Mouse (Mus musculus) midbrain, embryonic 12.5 days (tissue): ENCODE measurements at regions not wholly inside any gene's neighbourhood (a gene's known extent, or its start where the extent isn't known, plus 50 kb on each side); places are given as distances from the start of the nearest gene placed in this dataset.

Experiments used
- ATAC-seq: fragments of 200-750 bp; cut with Nextera tagmentation; 2 replicates; pipeline ENCODE4 v1.8.0; 2017; ENCODE audit warnings: low read depth, moderate TSS enrichment, moderate library complexity; ENCODE audit not compliant: low FRiP score
- H3K27ac ChIP-seq: fragments of 300-500 bp; sonication (generic); replicated peaks from 2 replicates; pipeline ENCODE4 v1.5.1; 2016; ENCODE audit warnings: mild to moderate bottlenecking
- H3K27me3 ChIP-seq: fragments of 300-500 bp; sonication (generic); 2 replicates; pipeline ENCODE4 v1.6.1; 2016; ENCODE audit warnings: mild to moderate bottlenecking
- H3K36me3 ChIP-seq: fragments of 300-500 bp; sonication (generic); 2 replicates; pipeline ENCODE4 v1.6.1; 2016
- H3K4me1 ChIP-seq: fragments of 300-500 bp; sonication (generic); 2 replicates; pipeline ENCODE4 v1.6.1; 2016
- H3K4me2 ChIP-seq: fragments of 300-500 bp; sonication (generic); replicated peaks from 2 replicates; pipeline ENCODE4 v1.6.1; 2016; ENCODE audit warnings: mild to moderate bottlenecking, moderate library complexity
- H3K4me3 ChIP-seq: fragments of 300-500 bp; sonication (generic); 2 replicates; pipeline ENCODE4 v1.5.1; 2016; ENCODE audit warnings: mild to moderate bottlenecking
- H3K9ac ChIP-seq: fragments of 300-500 bp; sonication (generic); replicated peaks from 2 replicates; pipeline ENCODE4 v1.6.1; 2016; ENCODE audit warnings: mild to moderate bottlenecking, moderate library complexity
- H3K9me3 ChIP-seq: fragments of 300-500 bp; sonication (generic); 2 replicates; pipeline ENCODE4 v1.6.1; 2016; ENCODE audit warnings: mild to moderate bottlenecking
- WGBS: fragments of 180-500 bp; shearing (Covaris S2); methylation state at CpG from one replicate; pipeline ENCODE4 v1.1.7; 2016; 5-methylcytosine and 5-hydroxymethylcytosine counted together

DNA sequence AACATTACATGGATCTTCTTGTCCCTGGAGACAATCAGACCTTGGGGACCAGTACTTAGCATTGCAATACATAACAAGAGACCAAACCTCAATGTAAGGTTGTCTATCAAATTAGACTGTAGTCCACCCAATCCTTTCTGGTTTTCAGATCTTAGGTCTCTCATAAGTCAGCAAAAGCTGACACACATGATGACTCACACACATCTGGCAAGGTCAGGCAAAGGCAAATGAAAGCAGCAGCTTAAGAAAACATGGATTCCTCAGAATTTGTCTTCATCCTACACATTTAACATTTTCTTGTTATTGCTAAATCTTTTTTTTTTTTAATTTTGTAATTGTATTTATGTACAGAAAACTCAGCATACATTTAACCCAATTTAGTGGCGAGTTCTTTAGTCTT, 52.0 kb downstream of the Gm11983 start:
- Histone ChIP-seq H3K27ac (no peak overlapping the region), H3K9ac (no peak overlapping the region), H3K4me1 (no peaks in the 10 kb centered on the region), H3K27me3 (no peaks in the 10 kb centered on the region), H3K36me3 (no peaks in the 10 kb centered on the region), H3K4me3 (no peak overlapping the region), H3K4me2 (no peak overlapping the region), H3K9me3 (0 out of 2 replicates have a peak, but pooled peaks cover under 1% of the 10 kb centered on the region)
- no peak for ATAC-seq
- WGBS: 80% methylated on average over 1 of the region's 1 CpGs

GRCm38 (mm10) chr11:6782826-6783225, 54.6 kb downstream of the Gm11983 start:
- WGBS: 92% methylated on average over 14 of the region's 14 CpGs
- ATAC-seq: no peak
- no peak overlapping the region for H3K27ac ChIP-seq
- H3K4me2 ChIP-seq: no peak overlapping the region
- no peak overlapping the region for H3K9ac ChIP-seq
- H3K27me3 ChIP-seq: no peaks in the 10 kb centered on the region
- no peaks in the 10 kb centered on the region for H3K9me3 ChIP-seq
- H3K4me1 ChIP-seq: peaks cover 5% of the 10 kb centered on the region; the same call in 1 of the 2 replicates
- no peaks in the 10 kb centered on the region for H3K36me3 ChIP-seq
- no peak overlapping the region for H3K4me3 ChIP-seq

DNA sequence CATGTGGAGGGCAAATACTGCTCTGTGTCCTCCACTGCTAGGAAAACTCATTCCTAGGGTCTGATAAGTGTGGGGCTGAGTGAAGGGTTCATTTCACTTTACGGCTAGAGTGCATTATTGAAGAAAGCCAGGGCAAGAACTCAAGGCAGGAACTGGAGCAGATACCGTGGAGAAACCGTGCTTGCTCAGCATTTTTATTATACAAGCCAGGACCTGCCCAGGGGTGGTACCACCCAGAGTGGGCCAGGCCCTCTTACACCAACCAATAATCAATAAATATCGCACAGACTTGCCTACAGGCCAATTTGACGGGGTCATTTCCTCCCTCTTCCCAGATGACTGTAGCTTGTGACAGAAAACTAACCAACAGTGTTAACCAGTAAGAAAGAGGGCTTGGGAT, 57.7 kb downstream of the Gm11983 start:
- no peaks in the 10 kb centered on the region for H3K27me3 ChIP-seq
- H3K9me3 ChIP-seq: no peaks in the 10 kb centered on the region
- WGBS: 89% methylated on average over 5 of the region's 5 CpGs
- H3K4me3 ChIP-seq: no peak overlapping the region
- no peaks in the 10 kb centered on the region for H3K36me3 ChIP-seq
- H3K4me1 ChIP-seq: peaks cover 5% of the 10 kb centered on the region; the same call in 1 of the 2 replicates
- no peak overlapping the region for H3K9ac ChIP-seq
- no peak overlapping the region for H3K4me2 ChIP-seq
- no peak overlapping the region for H3K27ac ChIP-seq
- no peak for ATAC-seq

DNA sequence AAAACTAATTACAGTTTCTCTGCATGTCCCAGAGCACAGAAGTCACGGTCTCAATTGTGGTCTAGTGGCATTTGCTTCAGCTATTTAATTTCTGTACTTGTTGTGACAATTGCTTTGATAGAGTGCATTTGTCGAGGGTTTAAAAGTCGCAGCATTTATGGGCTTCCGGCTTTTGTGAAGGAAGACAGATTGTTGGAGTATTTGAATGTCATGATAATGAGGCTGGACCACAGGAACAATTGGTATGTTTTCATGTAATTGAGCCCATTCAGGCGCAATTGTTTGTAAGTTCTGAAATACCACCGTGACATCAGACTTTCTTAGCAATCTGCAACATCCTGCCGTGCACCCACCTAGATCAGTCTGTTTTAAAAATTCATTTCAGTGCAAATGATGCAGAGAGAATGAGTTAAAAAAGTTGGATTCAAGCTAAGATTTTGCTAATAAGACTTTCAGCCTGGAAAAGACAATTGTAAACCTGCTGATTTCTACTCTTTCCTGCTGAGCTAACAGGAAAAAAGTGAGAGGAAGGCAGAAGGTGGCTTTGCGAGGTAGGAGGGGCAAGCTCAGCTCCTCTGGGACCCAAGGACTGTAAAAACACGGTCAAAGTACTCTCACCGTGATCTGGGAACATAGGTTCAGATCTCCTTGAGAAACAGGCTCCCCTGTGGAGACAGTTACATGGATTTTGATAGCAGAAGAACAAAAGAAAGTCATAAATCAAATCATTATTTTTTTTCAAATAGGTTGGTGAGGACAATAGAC, 58.7 kb downstream of the Gm11983 start:
- H3K36me3 ChIP-seq: no peaks in the 10 kb centered on the region
- no peak overlapping the region for H3K4me3 ChIP-seq
- no peak overlapping the region for H3K9ac ChIP-seq
- no peak for ATAC-seq
- H3K4me1 ChIP-seq: peaks cover 5% of the 10 kb centered on the region; the same call in 1 of the 2 replicates
- 36% methylated on average over 10 of the region's 10 CpGs for WGBS
- H3K9me3 ChIP-seq: no peaks in the 10 kb centered on the region
- no peak overlapping the region for H3K4me2 ChIP-seq
- no peaks in the 10 kb centered on the region for H3K27me3 ChIP-seq
- H3K27ac ChIP-seq: no peak overlapping the region

DNA sequence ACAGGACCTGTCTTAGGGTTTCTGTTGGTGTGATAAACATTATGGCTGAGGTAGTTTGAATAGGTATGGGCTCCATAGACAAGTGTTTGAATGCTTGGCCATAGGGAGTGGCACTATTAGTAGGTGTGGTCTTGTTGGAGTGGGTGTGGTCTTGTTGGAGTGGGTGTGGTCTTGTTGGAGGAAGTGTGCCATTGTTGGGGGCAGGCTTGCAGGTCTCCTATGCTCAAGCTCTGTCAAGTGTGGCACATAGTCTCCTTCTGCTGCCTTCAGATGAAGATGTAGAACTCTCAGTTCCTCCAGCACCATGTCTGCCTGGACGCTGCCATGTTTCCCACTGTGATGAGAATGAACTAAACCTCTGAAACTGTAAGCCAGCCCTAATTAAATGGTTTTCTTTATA, 59.9 kb downstream of the Gm11983 start:
- H3K9ac ChIP-seq: no peak overlapping the region
- WGBS: 74% methylated on average over 1 of the region's 1 CpGs
- H3K36me3 ChIP-seq: no peaks in the 10 kb centered on the region
- no peak overlapping the region for H3K4me3 ChIP-seq
- H3K9me3 ChIP-seq: no peaks in the 10 kb centered on the region
- H3K27me3 ChIP-seq: no peaks in the 10 kb centered on the region
- ATAC-seq: no peak
- no peak overlapping the region for H3K27ac ChIP-seq
- no peak overlapping the region for H3K4me2 ChIP-seq
- peaks cover 5% of the 10 kb centered on the region; the same call in 1 of the 2 replicates for H3K4me1 ChIP-seq

DNA sequence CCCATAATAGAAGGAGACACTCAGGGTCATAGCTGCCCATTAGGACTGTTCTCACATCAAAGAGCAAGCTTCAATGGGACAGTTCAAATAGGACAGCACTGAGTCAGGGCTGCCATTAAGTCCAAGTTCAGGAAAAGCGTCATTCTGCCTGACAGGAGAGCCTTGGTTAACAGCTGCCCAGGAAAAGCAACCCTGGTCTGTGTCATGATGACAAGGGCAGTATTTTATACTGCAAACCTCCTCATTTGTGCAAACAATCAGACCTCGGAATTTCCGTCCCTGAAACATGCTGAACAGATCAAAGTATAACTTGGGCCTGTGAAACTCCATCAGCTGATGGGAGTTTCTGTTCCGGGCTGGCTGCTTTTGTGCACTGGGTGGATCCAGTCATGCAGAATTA, 62.8 kb downstream of the Gm11983 start:
- ATAC-seq: no peak
- H3K9me3 ChIP-seq: no peaks in the 10 kb centered on the region
- 78% methylated on average over 4 of the region's 4 CpGs for WGBS
- H3K4me2 ChIP-seq: no peak overlapping the region
- no peak overlapping the region for H3K9ac ChIP-seq
- H3K27me3 ChIP-seq: no peaks in the 10 kb centered on the region
- peaks cover 5% of the 10 kb centered on the region; the same call in 1 of the 2 replicates for H3K4me1 ChIP-seq
- H3K36me3 ChIP-seq: no peaks in the 10 kb centered on the region
- H3K27ac ChIP-seq: 0 out of 2 replicates have a peak overlapping the region, but pooled peaks have one; percentile 49
- no peak overlapping the region for H3K4me3 ChIP-seq

GRCm38 (mm10) chr11:6773951-6774350, 63.5 kb downstream of the Gm11983 start:
- peaks cover 5% of the 10 kb centered on the region; the same call in 1 of the 2 replicates for H3K4me1 ChIP-seq
- no peak overlapping the region for H3K9ac ChIP-seq
- H3K9me3 ChIP-seq: no peaks in the 10 kb centered on the region
- H3K4me3 ChIP-seq: no peak overlapping the region
- no peak overlapping the region for H3K27ac ChIP-seq
- H3K27me3 ChIP-seq: no peaks in the 10 kb centered on the region
- H3K4me2 ChIP-seq: no peak overlapping the region
- no peak for ATAC-seq
- WGBS: 87% methylated on average over 5 of the region's 5 CpGs
- H3K36me3 ChIP-seq: no peaks in the 10 kb centered on the region

DNA sequence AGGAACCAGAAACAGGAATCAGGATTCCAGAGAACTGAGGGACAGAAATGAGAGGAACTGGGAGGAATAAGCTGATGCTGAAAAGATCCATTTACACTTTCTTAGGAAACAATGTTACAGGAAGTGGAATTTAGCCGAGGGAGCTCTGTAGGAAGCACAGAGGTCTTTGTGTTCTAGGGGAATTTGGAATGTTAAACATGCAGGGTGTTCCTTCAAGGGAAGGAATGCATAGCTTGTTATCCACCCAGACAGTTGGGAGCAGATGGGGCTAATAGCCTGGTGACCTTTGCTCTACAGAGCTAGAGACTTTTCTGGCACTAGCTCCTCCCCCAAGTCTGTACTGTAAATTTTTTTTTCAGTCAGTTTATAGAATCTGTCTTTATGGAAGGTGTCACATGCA, 64.1 kb downstream of the Gm11983 start:
- no peaks in the 10 kb centered on the region for H3K9me3 ChIP-seq
- no peaks in the 10 kb centered on the region for H3K36me3 ChIP-seq
- H3K4me2 ChIP-seq: no peak overlapping the region
- H3K27ac ChIP-seq: no peak overlapping the region
- WGBS: 20% methylated on average over 1 of the region's 1 CpGs
- 0 out of 2 replicates have a peak, but pooled peaks cover 3% of the 10 kb centered on the region for H3K4me1 ChIP-seq
- no peak for ATAC-seq
- H3K4me3 ChIP-seq: no peak overlapping the region
- H3K9ac ChIP-seq: no peak overlapping the region
- H3K27me3 ChIP-seq: no peaks in the 10 kb centered on the region

- no peak overlapping the region for H3K4me2 ChIP-seq
- H3K27me3 ChIP-seq: peaks cover 4% of the 10 kb centered on the region; the same call in 1 of the 2 replicates
- no peak for ATAC-seq
- H3K9me3 ChIP-seq: no peaks in the 10 kb centered on the region
- no peaks in the 10 kb centered on the region for H3K4me1 ChIP-seq
- 87% methylated on average over 7 of the region's 7 CpGs for WGBS
- no peak overlapping the region for H3K27ac ChIP-seq
- no peaks in the 10 kb centered on the region for H3K36me3 ChIP-seq
- no peak overlapping the region for H3K9ac ChIP-seq
- H3K4me3 ChIP-seq: no peak overlapping the region
Measured at GRCm38 (mm10) chr11:6769437-6769765, 68.1 kb downstream of the Gm11983 start.

GRCm38 (mm10) chr11:6768599-6769436, 68.6 kb downstream of the Gm11983 start:
- Histone ChIP-seq H3K4me2 (no peak overlapping the region), H3K27me3 (peaks cover 4% of the 10 kb centered on the region; the same call in 1 of the 2 replicates), H3K27ac (no peak overlapping the region), H3K4me1 (no peaks in the 10 kb centered on the region), H3K36me3 (no peaks in the 10 kb centered on the region), H3K9me3 (no peaks in the 10 kb centered on the region), H3K4me3 (no peak overlapping the region), H3K9ac (no peak overlapping the region)
- 51% methylated on average over 22 of the region's 22 CpGs for WGBS
- ATAC-seq: peak; percentile 78

- Histone ChIP-seq H3K9me3 (no peaks in the 10 kb centered on the region), H3K4me1 (no peaks in the 10 kb centered on the region), H3K27me3 (peaks cover 4% of the 10 kb centered on the region; the same call in 1 of the 2 replicates), H3K4me2 (no peak overlapping the region), H3K27ac (no peak overlapping the region), H3K9ac (no peak overlapping the region), H3K4me3 (no peak overlapping the region), H3K36me3 (no peaks in the 10 kb centered on the region)
- no peak for ATAC-seq
- 65% methylated on average over 7 of the region's 7 CpGs for WGBS
Measured at GRCm38 (mm10) chr11:6766725-6767124, 70.7 kb downstream of the Gm11983 start.

DNA sequence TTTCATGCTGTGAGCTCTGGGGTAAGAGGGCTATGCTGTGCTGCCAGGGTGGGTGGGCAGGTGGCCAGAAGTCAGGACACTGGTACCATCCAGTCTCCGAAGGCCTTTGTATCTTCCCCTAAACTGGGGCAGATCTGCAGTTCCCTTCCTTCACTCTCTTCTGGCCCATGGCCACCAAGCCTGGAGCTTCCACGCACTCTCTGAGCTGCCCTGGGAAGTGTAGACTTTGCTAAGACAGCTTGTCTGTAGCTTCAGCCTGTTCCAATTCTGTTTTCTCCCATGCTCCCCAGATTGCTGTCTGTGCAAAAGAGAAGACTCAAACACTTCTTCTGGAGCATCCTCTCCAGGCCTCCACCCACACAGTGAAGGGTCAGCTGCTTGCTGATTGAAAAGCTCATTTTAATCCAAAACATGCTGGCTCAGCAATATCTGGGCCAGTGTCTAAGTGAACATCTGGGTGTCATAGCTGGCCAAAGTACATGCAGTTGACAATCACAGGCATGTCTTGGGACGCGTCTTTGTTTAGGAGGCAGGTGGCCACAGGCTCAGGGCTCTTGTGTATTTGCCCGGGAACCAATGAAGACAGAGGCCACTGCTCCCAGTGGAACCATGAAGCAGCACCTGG, 72.0 kb downstream of the Gm11983 start:
- Histone ChIP-seq H3K27ac (no peak overlapping the region), H3K9ac (no peak overlapping the region), H3K4me1 (no peaks in the 10 kb centered on the region), H3K4me2 (no peak overlapping the region), H3K27me3 (peaks cover 4% of the 10 kb centered on the region; the same call in 1 of the 2 replicates), H3K36me3 (no peaks in the 10 kb centered on the region), H3K4me3 (no peak overlapping the region), H3K9me3 (no peaks in the 10 kb centered on the region)
- 96% methylated on average over 5 of the region's 5 CpGs for WGBS
- ATAC-seq: no peak
